Mouse (Mus musculus) liver, adult 10 weeks (tissue): ENCODE measurements around the gene Ak4. TPM values are rescaled to one million over a fixed set of nuclear protein-coding genes. Genes with fewer than 3 reads are reported as not detected.

ENCODE experiments used
- polyA plus RNA-seq: library from polyadenylated mRNA; stranded (reverse); fragments of 350-450 nt; fragmentation: Illumina TruSeq; extraction: RNeasy Lipid Tissue Mini Kit (QIAGEN cat#74804); gene quantifications from one replicate; pipeline ENCODE4 v1.2.3, GENCODE M21; 2014; ENCODE audit warnings: low read depth, low replicate concordance

The Ak4 gene
- polyA plus RNA-seq, result 27.1 TPM

GRCm38 (mm10) chr4:101419151-101419910 lies at the start of gene Ak4:
Gene Ak4, plus strand, starts transcription at chr4:101419277.

GRCm38 (mm10) chr4:101496534-101497237 lies 77.6 kb downstream of the Ak4 start, which contains the start of gene Dnajc6:
Gene Dnajc6, plus strand, starts transcription at chr4:101496648.

Other genes starting within 250 kb of the Ak4 start
- gene Jak1, start 154.0 kb upstream of the Ak4 start, polyA plus RNA-seq, result 54.9 TPM
- 0.08 TPM for gene Dnajc6, start 77.4 kb downstream of the Ak4 start, polyA plus RNA-seq
- gene Leprot, start 228.4 kb downstream of the Ak4 start, polyA plus RNA-seq, result 15.3 TPM